Mouse (Mus musculus): ENCODE results near the gene Smpdl3b. TPM values are rescaled to one million over a fixed set of nuclear protein-coding genes. Genes with fewer than 3 reads are reported as not detected.

Gene Smpdl3b
- total RNA-seq (2023) = 0.29 TPM in 1 of 4 replicates, not detected in the others

DNA sequence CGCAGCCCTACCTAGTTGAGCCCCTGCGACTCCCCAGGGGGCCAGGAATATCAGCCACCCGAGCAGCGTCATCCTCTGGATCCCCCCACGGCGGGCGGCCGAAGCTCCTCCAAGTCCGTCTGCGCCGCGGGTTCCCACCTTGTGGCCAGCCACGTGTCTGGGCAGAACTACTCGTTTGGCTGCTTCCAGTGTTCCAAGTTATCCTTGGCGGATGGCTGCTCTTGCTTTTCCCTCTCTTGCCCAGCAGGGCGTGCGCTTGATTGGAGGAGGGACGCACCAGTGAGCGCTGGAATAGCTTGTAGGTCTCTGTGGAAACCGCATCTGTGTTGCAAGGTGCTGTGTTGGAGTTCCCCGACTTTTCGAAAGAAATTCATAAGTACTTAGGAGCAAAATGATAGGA lies at the start of gene Smpdl3b:
TSS of gene Smpdl3b (minus strand) at position 279 of the 400 bp plus-strand sequence.

DNA sequence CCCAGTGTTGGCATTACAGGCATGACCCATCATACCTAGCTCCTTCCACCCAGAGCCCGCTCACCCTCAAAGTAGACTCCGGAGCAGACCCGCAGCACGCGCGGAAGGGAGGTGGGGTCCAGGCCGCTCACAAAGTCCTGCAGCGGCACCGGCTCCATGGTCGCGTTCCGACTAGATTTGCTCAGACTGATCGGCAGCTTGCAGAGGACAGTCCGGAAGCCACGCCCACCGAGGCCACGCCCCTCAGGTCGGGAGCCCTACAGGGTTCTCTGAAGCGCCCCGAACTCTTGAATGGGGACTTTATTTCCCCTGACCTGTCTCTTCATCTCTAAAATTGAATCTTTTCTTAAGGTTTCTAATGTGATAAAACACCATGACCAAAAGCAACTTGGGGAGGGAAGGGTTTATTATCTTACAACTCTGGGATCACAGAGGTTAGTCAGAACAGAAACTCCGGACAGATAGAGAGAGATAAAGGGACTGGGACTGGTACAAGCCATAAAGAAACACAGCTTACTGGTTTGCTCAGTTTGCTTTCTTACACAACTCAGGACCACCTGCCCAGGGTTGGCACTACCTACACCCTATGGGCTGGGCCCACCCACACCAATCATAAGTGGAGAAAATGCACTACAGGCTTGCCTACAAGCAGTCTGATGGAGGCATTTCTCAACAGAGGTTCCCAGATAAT lies 39.3 kb upstream of the Smpdl3b start, which contains the start of gene Themis2:
TSS of gene Themis2 (minus strand) at position 192 of the 691 bp plus-strand sequence.

DNA sequence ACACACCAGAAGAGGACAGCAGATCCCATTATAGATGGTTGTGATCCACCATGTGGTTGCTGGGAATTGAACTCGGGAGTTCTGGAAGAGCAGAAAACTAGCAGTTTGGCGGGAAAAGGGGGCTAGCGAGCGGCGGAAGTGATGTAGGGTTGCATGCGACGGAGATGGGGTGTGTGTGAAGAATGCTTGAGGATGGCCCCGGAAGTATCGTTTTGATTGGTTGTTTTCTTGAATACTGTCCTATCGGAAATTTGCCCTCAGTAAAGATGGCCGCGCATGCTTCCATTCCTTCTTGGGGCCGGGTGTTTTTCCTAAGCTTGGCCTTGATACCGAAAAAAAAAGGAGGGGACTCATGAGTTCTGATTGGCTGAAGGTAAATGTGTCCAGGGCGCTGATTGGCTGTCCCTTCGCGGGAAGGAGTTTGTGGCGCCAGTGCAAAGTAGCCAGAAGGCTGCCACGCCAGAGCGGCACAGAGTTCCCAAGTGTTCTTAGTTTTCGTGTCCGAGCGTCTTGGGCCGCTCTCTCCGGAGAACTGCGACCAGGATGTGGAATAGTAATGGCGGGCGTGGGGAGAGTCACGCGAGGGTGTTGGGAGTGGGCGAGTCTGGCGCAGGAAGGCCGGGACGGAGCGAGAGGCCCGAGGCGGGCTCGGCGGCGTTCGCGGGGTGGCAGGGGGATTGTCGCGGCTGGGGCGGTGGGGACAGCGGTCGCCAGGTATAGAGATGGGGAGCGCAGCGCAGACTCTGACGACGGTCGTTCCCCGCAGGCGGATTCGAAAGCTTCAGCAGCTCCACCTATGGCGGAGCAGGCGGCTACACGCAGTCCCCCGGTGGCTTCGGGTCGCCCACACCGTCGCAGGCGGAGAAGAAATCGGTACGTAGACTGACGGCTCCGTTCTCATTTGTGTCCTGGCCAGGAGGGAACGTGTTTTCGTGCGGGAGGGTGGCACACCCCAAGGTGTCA lies 11.1 kb upstream of the Smpdl3b start, which contains the start of gene Rpa2:
TSS of gene Rpa2 (plus strand) at position 419 of the 963 bp plus-strand sequence.

DNA sequence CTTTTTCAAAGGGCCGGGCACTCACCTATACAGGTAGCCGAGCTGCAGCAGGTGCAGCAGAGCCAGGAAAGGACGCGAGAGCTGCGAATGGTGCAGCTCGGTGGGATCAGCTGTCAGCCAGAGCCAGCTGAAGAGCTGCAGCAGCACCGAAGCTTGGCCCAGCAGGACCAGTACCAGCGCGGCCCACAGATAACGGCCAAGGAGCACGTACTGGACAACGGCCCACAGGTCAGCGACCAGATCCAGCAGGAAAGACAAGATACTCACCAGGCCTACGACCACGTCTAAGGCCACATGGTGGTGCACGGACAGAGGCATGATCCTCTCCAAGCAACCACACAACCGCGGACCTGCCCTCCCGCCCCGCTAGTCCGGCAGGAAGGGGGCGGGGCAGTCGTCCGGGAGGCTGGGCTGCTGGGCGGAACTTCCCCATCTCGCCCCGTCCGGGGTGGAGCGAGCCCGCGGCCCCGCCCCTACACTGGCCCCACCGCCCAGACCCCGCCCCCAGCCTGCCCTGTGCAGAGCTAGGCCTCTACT lies 24.8 kb downstream of the Smpdl3b start, which contains the start of gene Xkr8:
TSS of gene Xkr8 (minus strand) at position 399 of the 537 bp plus-strand sequence.

Other genes with a start within 250 kb of the Smpdl3b start
- gene Sesn2, start 246.8 kb downstream of the Smpdl3b start, total RNA-seq (2023) = 14.1 to 17.0 TPM (median 15.1 TPM) in 4 replicates
- gene Atpif1, start 223.6 kb downstream of the Smpdl3b start, total RNA-seq (2023) = 55.2 to 65.4 TPM (median 56.6 TPM) in 4 replicates
- 92.2 to 111 TPM (median 104 TPM) in 4 replicates for gene Dnajc8, start 221.7 kb downstream of the Smpdl3b start, total RNA-seq (2023)
- gene Ptafr, start 193.2 kb downstream of the Smpdl3b start, total RNA-seq (2023) = 1.0 to 1.8 TPM (median 1.1 TPM) in 4 replicates
- 30.6 to 39.6 TPM (median 35.5 TPM) in 4 replicates for gene Eya3, start 118.3 kb downstream of the Smpdl3b start, total RNA-seq (2023)
- gene Xkr8, start 24.7 kb downstream of the Smpdl3b start, total RNA-seq (2023) = 1.3 to 2.7 TPM (median 2.6 TPM) in 4 replicates
- gene Rpa2, start 11.1 kb upstream of the Smpdl3b start, total RNA-seq (2023) = 40.5 to 47.5 TPM (median 45.2 TPM) in 4 replicates
- 133 to 134 TPM (median 133 TPM) in 4 replicates for gene Themis2, start 39.1 kb upstream of the Smpdl3b start, total RNA-seq (2023)
- 37.8 to 45.2 TPM (median 42.5 TPM) in 4 replicates for gene Ppp1r8, start 85.9 kb upstream of the Smpdl3b start, total RNA-seq (2023)
- gene Stx12, start 127.3 kb upstream of the Smpdl3b start, total RNA-seq (2023) = 17.7 to 21.1 TPM (median 19.6 TPM) in 4 replicates
- gene Fam76a, start 165.3 kb upstream of the Smpdl3b start, total RNA-seq (2023) = 37.1 to 50.3 TPM (median 44.1 TPM) in 4 replicates
- gene Fgr, start 216.8 kb upstream of the Smpdl3b start, total RNA-seq (2023) = 30.2 to 33.7 TPM (median 31.5 TPM) in 4 replicates